Mouse (Mus musculus) ES-Bruce4 (cell line): ENCODE results near the gene N4bp2l1. TPM values are rescaled to one million over a fixed set of nuclear protein-coding genes. Genes with fewer than 3 reads are reported as not detected.

Experiments
- H3K27ac ChIP-seq: 2 replicates; pipeline ENCODE4 v1.5.1; 2012; ENCODE audit warnings: low read length, inconsistent platforms; ENCODE audit not compliant: insufficient read depth
- H3K27me3 ChIP-seq: 2 replicates; pipeline ENCODE4 v1.6.1; 2012; ENCODE audit warnings: mild to moderate bottlenecking, low read length, inconsistent platforms; ENCODE audit not compliant: control insufficient read depth, poor library complexity, insufficient read depth, severe bottlenecking
- H3K36me3 ChIP-seq: 2 replicates; pipeline ENCODE4 v1.6.1; 2012; ENCODE audit warnings: inconsistent platforms, mild to moderate bottlenecking, low read length, moderate library complexity; ENCODE audit not compliant: control insufficient read depth, poor library complexity, insufficient read depth, severe bottlenecking
- H3K4me1 ChIP-seq: one replicate; pipeline ENCODE4 v1.8.1; 2011; ENCODE audit warnings: low read length; ENCODE audit not compliant: control insufficient read depth, insufficient read depth
- H3K4me3 ChIP-seq: 2 replicates; pipeline ENCODE4 v1.5.1; 2011; ENCODE audit warnings: low read depth, mild to moderate bottlenecking, low read length
- H3K9ac ChIP-seq: 2 replicates; pipeline ENCODE4 v1.6.1; 2012; ENCODE audit warnings: low read depth, mild to moderate bottlenecking, inconsistent platforms; ENCODE audit not compliant: poor library complexity, severe bottlenecking
- H3K9me3 ChIP-seq: replicated peaks from 2 replicates; pipeline ENCODE4 v1.6.1; 2012; ENCODE audit warnings: mild to moderate bottlenecking, low read length, inconsistent platforms; ENCODE audit not compliant: control insufficient read depth, poor library complexity, insufficient read depth, severe bottlenecking
- CTCF ChIP-seq: IDR thresholded peaks from one replicate; pipeline ENCODE4 v1.8.1; 2011; ENCODE audit warnings: low read depth, low read length
- EP300 ChIP-seq: IDR thresholded peaks from 2 replicates; pipeline ENCODE4 v1.6.1; 2011; ENCODE audit warnings: low read depth, low read length; ENCODE audit not compliant: insufficient read depth
- POLR2A ChIP-seq: IDR thresholded peaks from one replicate; pipeline ENCODE4 v1.8.1; 2011; ENCODE audit warnings: low read length; ENCODE audit not compliant: insufficient read depth
- polyA plus RNA-seq: library from polyadenylated mRNA; stranded (reverse); fragments of >200 nt; gene quantifications from 2 replicates; pipeline ENCODE4 v1.2.4, GENCODE M21; 2011; ENCODE audit warnings: low read depth; ENCODE audit not compliant: missing spikeins, insufficient read depth, insufficient read length

Gene N4bp2l1
- polyA plus RNA-seq, 1 experiment: 8.2 TPM

GRCm38 (mm10) chr5:150625528-150625927 is 28.5 kb upstream of the N4bp2l1 start:
- Histone ChIP-seq H3K36me3 (no peaks in the 10 kb centered on the region; the same call in 1 of the 2 replicates), H3K4me1 (no peaks in the 10 kb centered on the region), H3K27me3 (no peaks in the 10 kb centered on the region), H3K9ac (no peak overlapping the region), H3K4me3 (no peak overlapping the region), H3K27ac (no peak overlapping the region), H3K9me3 (no peaks in the 10 kb centered on the region)
- no peak for TF ChIP-seq EP300
- no peak for TF ChIP-seq CTCF
- no peak for TF ChIP-seq POLR2A

GRCm38 (mm10) chr5:150622792-150623191 is 25.8 kb upstream of the N4bp2l1 start:
- Histone ChIP-seq H3K4me1 (no peaks in the 10 kb centered on the region), H3K27me3 (no peaks in the 10 kb centered on the region), H3K36me3 (no peaks in the 10 kb centered on the region; the same call in 1 of the 2 replicates), H3K9ac (no peak overlapping the region), H3K27ac (no peak overlapping the region), H3K4me3 (no peak overlapping the region), H3K9me3 (no peaks in the 10 kb centered on the region)
- TF ChIP-seq POLR2A: no peak

GRCm38 (mm10) chr5:150621592-150621991 is 24.6 kb upstream of the N4bp2l1 start:
- Histone ChIP-seq H3K4me1 (no peaks in the 10 kb centered on the region), H3K4me3 (no peak overlapping the region), H3K27ac (no peak overlapping the region), H3K9me3 (no peaks in the 10 kb centered on the region), H3K36me3 (no peaks in the 10 kb centered on the region), H3K9ac (no peak overlapping the region), H3K27me3 (no peaks in the 10 kb centered on the region)
- no peak for TF ChIP-seq EP300
- TF ChIP-seq CTCF: no peak
- no peak for TF ChIP-seq POLR2A

GRCm38 (mm10) chr5:150620588-150621135 is 23.7 kb upstream of the N4bp2l1 start:
- Histone ChIP-seq H3K9me3 (no peaks in the 10 kb centered on the region), H3K27ac (no peak overlapping the region), H3K4me3 (no peak overlapping the region), H3K27me3 (no peaks in the 10 kb centered on the region), H3K4me1 (no peaks in the 10 kb centered on the region), H3K9ac (no peak overlapping the region), H3K36me3 (no peaks in the 10 kb centered on the region)
- TF ChIP-seq CTCF (no peak), EP300 (no peak), POLR2A (no peak)

GRCm38 (mm10) chr5:150618599-150619355 is 21.8 kb upstream of the N4bp2l1 start:
- TF ChIP-seq POLR2A (no peak), EP300 (no peak), CTCF (no peak)
- H3K9ac ChIP-seq: no peak overlapping the region
- H3K4me3 ChIP-seq: no peak overlapping the region
- no peaks in the 10 kb centered on the region for H3K36me3 ChIP-seq
- no peaks in the 10 kb centered on the region for H3K9me3 ChIP-seq
- no peak overlapping the region for H3K27ac ChIP-seq
- H3K4me1 ChIP-seq: no peaks in the 10 kb centered on the region
- no peaks in the 10 kb centered on the region for H3K27me3 ChIP-seq

GRCm38 (mm10) chr5:150616731-150617130 is 19.7 kb upstream of the N4bp2l1 start:
- no peak overlapping the region for H3K27ac ChIP-seq
- TF ChIP-seq CTCF (no peak), EP300 (no peak), POLR2A (no peak)
- H3K9me3 ChIP-seq: no peaks in the 10 kb centered on the region

More at GRCm38 (mm10) chr5:150616731-150617130, 19.7 kb upstream of the N4bp2l1 start:
- Histone ChIP-seq H3K36me3 (no peaks in the 10 kb centered on the region), H3K4me1 (no peaks in the 10 kb centered on the region), H3K27me3 (no peaks in the 10 kb centered on the region), H3K4me3 (no peak overlapping the region), H3K9ac (no peak overlapping the region)
